Mouse (Mus musculus) left cerebral cortex, postnatal 10 days (tissue): ENCODE measurements at regions not wholly inside any gene's neighbourhood (a gene's known extent, or its start where the extent isn't known, plus 50 kb on each side); places are given as distances from the start of the nearest gene placed in this dataset.
"Not testable (repeated sequence)": the region's sequence is repeated elsewhere in the genome, so short reads cannot be mapped to it uniquely, and the experiment has no call there.

Experiments
- DNase-seq, 2 experiments: peaks; one replicate each; pipeline ENCODE4 v3.0.0; 2021 to 2022; ENCODE audit warnings: low spot score in 2 of 2, mixed read lengths in 1 of 2; ENCODE audit errors: extremely low spot score in 1 of 2
- intact Hi-C: fragments of 180-260 bp; cut with DNase I; formaldehyde crosslinking; loops from one replicate; pipeline ENCODE4 v1.15.1; 2025

DNA sequence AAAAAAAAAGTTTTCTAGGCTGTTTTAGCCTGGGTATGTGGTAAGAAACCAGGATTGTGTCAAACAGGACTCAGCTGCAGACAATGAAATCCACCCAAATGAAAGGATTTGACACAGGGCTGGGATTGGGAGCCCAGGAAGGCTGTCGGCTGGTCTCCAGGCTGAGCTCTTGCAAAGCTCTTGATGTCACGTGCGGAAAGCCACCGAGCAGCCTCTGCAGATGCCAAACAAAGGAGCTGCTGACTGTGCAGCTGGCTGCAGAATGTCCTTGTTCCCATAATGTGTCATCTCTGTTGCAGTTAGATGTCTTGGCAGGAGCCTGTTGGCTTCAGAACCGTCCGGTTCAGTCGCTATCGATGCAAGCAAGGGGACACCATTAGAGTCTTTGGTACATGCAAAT lies 56.1 kb downstream of the Bbs10 start:
- peak in 1 of 2 experiments; percentile 53 for DNase-seq
- intact Hi-C loops, result no loop called here

- intact Hi-C loops, DNase-seq: not testable (repeated sequence)
These were observed 59.9 kb downstream of the Bbs10 start for GRCm38 (mm10) chr10:111358340-111358739.

GRCm38 (mm10) chr10:111361749-111362435 lies 63.4 kb downstream of the Bbs10 start:
- DNase-seq, result no peak
- intact Hi-C loops, result no loop called here

- DNase-seq, result no peak
- intact Hi-C loops, result no loop called here
These were observed 65.5 kb downstream of the Bbs10 start for GRCm38 (mm10) chr10:111363729-111364617.

DNA sequence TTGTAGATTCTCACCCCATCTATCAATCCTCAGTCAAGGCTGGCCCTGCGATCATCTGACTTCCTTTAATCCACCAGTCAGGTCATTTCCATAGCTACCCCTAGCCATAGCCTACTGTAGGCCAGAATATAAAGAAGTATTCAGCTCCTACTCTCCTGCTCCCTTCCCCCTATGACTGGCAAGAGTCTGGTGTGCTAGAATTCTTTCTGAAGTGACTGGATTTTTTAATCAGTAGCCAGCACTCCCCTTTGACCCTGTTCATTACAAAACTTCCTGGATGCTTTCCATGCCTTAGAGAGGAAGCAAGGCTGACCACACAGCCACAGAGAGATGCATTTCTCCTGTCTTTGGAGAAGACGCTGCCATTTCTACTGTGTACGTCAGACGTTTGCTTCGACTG lies 66.5 kb downstream of the Bbs10 start:
- intact Hi-C loops, result no loop called here
- no peak for DNase-seq

GRCm38 (mm10) chr10:111369046-111369445 lies 70.6 kb downstream of the Bbs10 start:
- intact Hi-C loops, DNase-seq: not testable (repeated sequence)

- DNase-seq, result no peak
- intact Hi-C loops, result loop anchor here (5.0 kb wide), 1 partner anchor 71 kb away; no protein-coding TSS in a partner anchor
These were observed 79.7 kb downstream of the Bbs10 start for GRCm38 (mm10) chr10:111378047-111378618.

- intact Hi-C loops, result no loop called here
These were observed 83.2 kb downstream of the Bbs10 start for GRCm38 (mm10) chr10:111381689-111382088.

GRCm38 (mm10) chr10:111382206-111382930 lies 83.9 kb downstream of the Bbs10 start:
- intact Hi-C loops, result no loop called here
- DNase-seq, result peak in 1 of 2 experiments; percentile 42

More at GRCm38 (mm10) chr10:111381689-111382088, 83.2 kb downstream of the Bbs10 start:
- DNase-seq, result peak in 1 of 2 experiments; percentile 65

DNA sequence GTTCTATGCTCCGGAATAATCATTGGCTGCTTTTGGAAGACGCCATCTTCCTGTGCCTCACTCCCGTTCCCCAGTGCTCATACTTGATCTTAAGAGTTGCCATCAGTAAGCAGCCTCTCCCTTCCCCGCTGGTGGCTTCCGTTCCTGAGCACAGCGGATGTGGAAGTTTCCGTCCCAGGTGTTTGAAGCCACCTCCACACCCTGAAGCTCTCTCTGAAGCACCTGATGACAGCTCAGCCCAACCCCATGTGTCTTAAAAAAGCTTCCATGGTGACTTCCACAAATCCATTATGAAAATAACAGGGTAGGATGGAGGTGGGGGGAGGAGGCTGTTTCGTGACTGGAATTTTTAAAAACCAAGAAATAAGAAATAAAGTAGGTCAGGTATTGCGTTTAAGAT lies 87.1 kb downstream of the Bbs10 start:
- intact Hi-C loops, result no loop called here
- DNase-seq, result no peak

DNA sequence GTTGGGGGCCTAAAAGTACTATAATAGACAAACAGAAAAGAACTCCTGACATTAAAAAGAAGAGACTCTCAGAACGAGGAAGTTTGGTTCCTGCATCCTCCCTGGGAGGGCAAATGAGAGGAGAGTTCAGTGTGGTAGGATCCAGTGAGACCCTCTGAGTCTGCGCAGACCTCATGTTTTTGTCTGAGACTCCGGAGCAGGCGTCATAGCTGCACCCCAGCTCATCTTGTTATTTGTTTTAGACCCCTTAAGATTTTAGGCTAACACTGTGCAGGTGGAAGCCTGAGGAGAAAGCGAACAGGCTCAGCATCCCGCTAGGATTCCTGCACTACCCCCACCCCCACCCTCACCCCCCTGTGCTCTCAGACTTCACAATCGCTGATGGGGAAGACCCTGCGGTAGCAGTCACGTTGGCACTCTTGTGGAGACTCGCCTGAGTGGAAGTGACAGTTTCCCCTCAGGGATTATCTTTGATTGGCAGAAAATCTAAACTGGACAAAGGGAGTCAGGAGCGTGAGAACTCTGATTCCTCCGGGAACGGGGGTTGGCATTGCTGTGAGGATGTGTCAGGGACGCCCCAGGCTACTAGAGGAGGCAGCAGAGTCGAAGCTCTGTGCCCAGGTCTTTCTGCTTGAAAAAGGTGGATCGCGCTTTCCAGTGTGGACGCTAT lies 85.0 kb upstream of the Nap1l1 start:
- intact Hi-C loops, result no loop called here

DNA sequence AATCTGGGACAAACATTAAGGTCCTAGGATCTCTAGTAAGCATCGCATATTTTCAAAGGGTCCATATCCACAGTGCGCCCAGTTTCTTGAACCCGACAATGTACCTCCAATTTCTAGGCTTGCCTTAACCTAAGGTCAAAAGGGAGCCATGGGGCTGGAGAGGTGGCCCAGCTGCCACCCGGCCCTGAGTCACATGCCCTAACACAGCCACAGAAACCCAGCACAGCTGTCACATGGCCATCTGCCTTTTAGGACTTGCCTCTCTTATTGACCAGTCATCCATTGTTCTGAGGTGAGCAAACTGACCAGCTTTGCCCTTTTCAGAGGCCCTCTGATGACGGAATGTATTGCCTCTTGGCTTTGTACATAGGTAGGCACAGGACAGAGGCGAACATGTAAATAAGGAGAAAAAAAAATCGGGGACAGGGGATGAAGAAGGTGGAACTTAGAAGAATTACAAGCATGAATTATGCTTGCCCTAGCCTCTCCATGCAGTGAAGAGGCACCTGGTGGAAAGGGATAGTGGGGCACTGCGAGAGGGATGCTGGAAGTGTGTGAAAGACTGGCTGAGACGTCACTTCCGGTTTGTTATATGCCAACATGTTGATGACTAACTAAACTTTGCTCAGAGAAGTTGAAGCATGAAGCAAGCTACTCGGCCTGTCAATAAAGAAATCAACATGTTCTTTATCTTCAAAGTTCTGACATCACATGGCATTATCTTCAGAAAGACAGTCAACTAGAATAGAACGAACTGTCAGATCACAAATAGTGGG lies 84.3 kb upstream of the Nap1l1 start:
- no peak for DNase-seq
- intact Hi-C loops, result no loop called here

More for the DNA sequence above, 85.0 kb upstream of the Nap1l1 start:
- DNase-seq, result no peak

DNA sequence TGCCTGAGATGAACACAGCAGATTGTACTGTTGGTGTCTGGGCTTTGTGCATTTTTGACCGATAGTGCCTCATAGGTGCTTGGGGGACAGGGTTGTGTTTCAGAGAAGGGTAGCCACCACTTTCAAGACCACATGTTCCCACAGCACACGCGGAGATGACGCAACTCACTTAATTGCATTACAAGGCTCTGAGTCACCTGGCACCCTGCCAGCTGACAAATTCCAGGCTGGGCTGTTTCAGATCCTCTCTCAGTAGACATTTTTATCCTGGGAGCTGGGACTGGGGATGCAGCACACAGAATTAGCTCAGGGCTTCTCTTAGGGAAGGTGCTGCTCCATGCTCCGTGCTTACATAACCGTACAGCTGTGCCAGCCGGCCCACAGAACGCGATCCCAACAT lies 83.1 kb upstream of the Nap1l1 start:
- peak; percentile 74 to 90 for DNase-seq
- intact Hi-C loops, result no loop called here

DNA sequence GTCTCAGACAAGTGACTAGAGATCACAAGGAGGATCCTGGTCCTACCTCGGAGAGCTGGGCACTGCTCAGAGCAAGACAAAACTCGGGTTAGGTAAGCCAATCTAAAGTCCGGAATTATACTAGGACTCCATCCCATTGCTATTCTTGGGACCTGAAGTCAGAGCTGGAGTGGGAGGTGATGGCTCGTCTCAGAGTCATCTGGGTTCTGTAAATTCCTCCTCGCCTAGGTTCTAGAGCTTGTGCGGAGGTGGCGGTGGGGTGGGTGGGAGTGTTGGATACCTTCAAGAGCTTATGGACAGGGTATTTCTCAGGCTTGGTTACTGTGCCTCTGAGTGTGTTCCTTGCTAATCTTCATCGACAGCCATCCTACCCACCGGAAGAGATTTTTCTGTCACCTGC lies 78.6 kb upstream of the Nap1l1 start:
- no peak for DNase-seq
- intact Hi-C loops, result no loop called here

DNA sequence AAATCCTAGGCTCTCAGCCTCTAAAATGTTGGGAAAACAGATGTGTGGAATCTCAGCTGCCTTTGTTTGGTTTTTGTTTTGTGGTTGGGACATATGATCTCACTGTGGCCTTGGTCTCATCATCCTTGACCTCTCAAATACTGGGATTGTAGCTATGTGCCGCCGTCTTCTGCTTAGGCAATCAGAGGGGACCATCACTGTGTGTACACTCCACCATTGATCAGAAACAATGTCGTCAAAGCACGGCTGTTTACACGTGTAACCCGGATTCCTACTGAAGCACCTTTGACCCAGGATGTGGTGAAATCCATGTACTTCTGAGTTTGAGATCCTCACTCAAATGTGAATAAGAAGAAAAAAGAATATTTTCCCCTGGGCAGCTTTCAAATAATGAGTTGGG lies 68.0 kb upstream of the Nap1l1 start:
- no peak for DNase-seq
- intact Hi-C loops, result no loop called here

- DNase-seq, result no peak
- intact Hi-C loops, result no loop called here
These were observed 64.1 kb upstream of the Nap1l1 start for GRCm38 (mm10) chr10:111408887-111409286.

DNA sequence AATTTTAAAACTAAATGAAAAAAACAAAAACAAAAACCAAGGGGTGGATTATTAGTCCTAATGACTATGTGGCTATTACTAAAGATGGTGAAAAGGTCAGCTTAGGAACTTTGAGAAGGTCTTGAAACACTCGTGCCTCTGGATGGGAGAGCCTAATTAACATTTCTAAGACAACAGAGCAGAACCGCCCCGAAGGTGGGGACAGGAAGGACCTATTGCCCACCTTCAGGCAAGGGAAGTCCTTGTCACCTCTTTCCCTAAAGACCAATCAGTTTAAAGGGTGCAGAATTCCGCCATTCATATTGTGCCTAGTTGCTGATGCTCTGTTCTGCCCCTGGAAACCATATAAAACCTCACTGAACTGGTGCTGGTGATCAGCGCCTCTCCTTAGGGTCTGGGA lies 63.5 kb upstream of the Nap1l1 start:
- DNase-seq, result no peak
- intact Hi-C loops, result no loop called here

DNA sequence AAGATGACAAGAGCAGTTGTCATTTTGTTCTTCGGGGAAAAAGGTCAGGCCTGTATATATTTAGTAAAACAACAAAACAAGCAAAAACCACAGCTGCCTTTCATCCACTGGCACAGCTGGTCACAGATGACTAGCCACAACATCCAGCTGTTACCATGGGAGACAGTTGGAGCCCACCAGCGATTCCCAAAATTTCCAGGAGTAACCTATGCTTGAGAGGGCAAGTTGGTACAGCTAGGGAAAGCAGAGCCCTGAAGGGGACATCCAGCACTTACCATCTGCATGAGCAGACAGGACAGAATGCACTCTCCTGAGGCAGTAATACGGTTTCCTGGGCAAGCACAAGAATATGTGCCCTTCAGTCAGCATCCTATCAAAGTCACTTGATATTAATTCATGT lies 62.9 kb upstream of the Nap1l1 start:
- intact Hi-C loops, result no loop called here
- no peak for DNase-seq
